Mouse (Mus musculus) kidney, postnatal 0 days (tissue): ENCODE results near the gene Sap25. TPM values are rescaled to one million over a fixed set of nuclear protein-coding genes. Genes with fewer than 3 reads are reported as not detected.
"Not testable (repeated sequence)": the region's sequence is repeated elsewhere in the genome, so short reads cannot be mapped to it uniquely, and the experiment has no call there.

Experiments used
- ATAC-seq: fragments of 200-750 bp; cut with Nextera tagmentation; replicated peaks from 2 replicates; pipeline ENCODE4 v1.8.0; 2017; ENCODE audit warnings: low read depth, moderate number of reproducible peaks, moderate TSS enrichment, moderate library complexity; ENCODE audit not compliant: low FRiP score
- DNase-seq: peaks from one replicate; pipeline ENCODE4 v3.0.0-alpha.2; 2016; ENCODE audit warnings: low spot score
- H3K27ac ChIP-seq: fragments of 300-500 bp; sonication (generic); 2 replicates; pipeline ENCODE4 v1.5.1; 2014; ENCODE audit warnings: mild to moderate bottlenecking
- H3K27me3 ChIP-seq: fragments of 300-500 bp; sonication (generic); 2 replicates; pipeline ENCODE4 v1.6.1; 2014; ENCODE audit warnings: low read length, mixed read lengths; ENCODE audit not compliant: insufficient read depth
- H3K36me3 ChIP-seq: fragments of 300-500 bp; sonication (generic); 2 replicates; pipeline ENCODE4 v1.6.1; 2014; ENCODE audit warnings: low read length, mixed read lengths; ENCODE audit not compliant: insufficient read depth
- H3K4me1 ChIP-seq: fragments of 300-500 bp; sonication (generic); replicated peaks from 2 replicates; pipeline ENCODE4 v1.6.1; 2014; ENCODE audit warnings: antibody characterized with exemption, low read length, mixed read lengths; ENCODE audit not compliant: insufficient read depth
- H3K4me2 ChIP-seq: fragments of 300-500 bp; sonication (generic); 2 replicates; pipeline ENCODE4 v1.6.1; 2014; ENCODE audit warnings: mild to moderate bottlenecking, low read length, moderate library complexity, mixed read lengths
- H3K4me3 ChIP-seq: fragments of 300-500 bp; sonication (generic); replicated peaks from 2 replicates; pipeline ENCODE4 v1.5.1; 2014; ENCODE audit warnings: low read depth, low read length
- H3K9ac ChIP-seq: fragments of 300-500 bp; sonication (generic); 2 replicates; pipeline ENCODE4 v1.6.1; 2014; ENCODE audit warnings: low read depth, low read length
- H3K9me3 ChIP-seq: fragments of 300-500 bp; sonication (generic); replicated peaks from 2 replicates; pipeline ENCODE4 v1.6.1; 2016; ENCODE audit warnings: low read length, inconsistent platforms, mixed read lengths
- CTCF ChIP-seq: IDR thresholded peaks from 2 replicates; pipeline ENCODE4 v1.5.1; 2016; ENCODE audit warnings: antibody characterized with exemption, low read depth, mild to moderate bottlenecking, moderate library complexity
- WGBS: fragments of 180-500 bp; shearing (Covaris S2); extraction: QIAGEN DNeasy Blood & Tissue Kit; methylation state at CpG from one replicate; pipeline ENCODE4 v1.1.7; 2014; 5-methylcytosine and 5-hydroxymethylcytosine counted together
- polyA plus RNA-seq: library from polyadenylated mRNA; unstranded; fragments of >200 nt; fragmentation: Nextera tagmentation; extraction: Ambion mirVana; gene quantifications from 2 replicates; pipeline ENCODE4 v1.2.1, GENCODE M21; 2015

Gene Sap25
- polyA plus RNA-seq, 1 experiment from 2014 or later, result 5.3 TPM

DNA sequence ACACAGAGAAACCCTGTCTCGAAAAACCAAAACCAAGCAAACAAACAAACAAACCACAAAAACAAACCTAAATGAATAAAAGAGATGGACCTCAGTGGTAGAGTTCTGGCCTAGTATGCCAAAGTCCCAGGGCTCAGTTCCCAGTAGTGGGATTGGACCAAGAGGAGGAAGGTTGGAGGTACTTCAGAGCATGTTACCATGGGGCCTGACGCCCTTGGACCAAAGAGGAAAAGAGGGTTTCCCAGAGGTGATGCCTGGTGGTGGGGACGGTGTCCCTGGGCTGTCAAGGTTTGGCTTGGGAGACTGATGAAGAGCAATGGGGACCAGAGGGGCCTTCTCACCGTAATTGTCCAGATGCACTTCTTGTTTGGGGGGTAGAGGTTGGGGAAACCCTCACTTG, 31.1 kb upstream of the Sap25 start:
- H3K36me3 ChIP-seq, result no peaks in the 10 kb centered on the region
- H3K4me1 ChIP-seq, result peaks cover 23% of the 10 kb centered on the region
- H3K27me3 ChIP-seq, result no peaks in the 10 kb centered on the region
- H3K27ac ChIP-seq, result peak overlapping the region; percentile 94; the same call in 1 of the 2 replicates
- no peaks in the 10 kb centered on the region for H3K9me3 ChIP-seq
- ATAC-seq, result no peak
- peak overlapping the region; percentile 56; the same call in 1 of the 2 replicates for H3K9ac ChIP-seq
- peak overlapping the region; percentile 54 for H3K4me2 ChIP-seq
- no peak for DNase-seq
- WGBS, result 54% methylated on average over 4 of the region's 4 CpGs
- TF ChIP-seq CTCF, result no peak
- H3K4me3 ChIP-seq, result peak overlapping the region; percentile 30

DNA sequence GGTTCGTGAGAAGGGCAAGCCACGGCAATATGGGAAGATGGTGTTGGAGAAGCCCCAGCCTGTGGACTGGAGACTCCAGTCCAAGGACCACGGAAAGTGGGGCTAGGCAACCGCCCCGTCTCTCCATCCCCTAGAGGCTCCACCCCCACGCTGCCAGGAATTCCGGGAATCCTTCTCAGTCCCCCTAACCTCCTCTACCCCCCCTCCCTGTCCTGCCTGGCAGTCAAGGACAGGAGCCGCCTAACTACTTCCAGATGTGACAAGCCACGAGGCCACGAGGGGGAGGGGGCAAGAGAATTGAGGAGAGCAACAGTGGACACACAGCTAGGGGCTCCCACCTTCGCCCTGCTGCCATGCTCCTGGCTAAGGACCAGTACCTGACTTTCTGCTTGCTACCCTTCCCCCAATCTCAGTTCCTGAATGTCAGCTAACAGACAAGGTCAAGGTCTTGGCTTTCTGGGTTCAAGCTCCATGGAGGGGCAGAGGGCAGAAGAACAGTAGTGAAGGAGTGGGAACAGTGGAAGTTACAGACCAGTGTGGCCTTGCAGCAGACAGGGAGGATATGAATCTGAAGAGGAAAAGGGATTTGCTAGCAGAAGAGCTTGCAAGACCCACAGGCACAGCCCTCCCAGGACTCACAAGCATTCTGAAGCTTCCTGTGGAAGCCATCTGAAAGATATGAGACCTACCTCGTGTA, 30.4 kb upstream of the Sap25 start:
- 7% methylated on average over 12 of the region's 12 CpGs for WGBS
- peaks cover 23% of the 10 kb centered on the region for H3K4me1 ChIP-seq

DNA sequence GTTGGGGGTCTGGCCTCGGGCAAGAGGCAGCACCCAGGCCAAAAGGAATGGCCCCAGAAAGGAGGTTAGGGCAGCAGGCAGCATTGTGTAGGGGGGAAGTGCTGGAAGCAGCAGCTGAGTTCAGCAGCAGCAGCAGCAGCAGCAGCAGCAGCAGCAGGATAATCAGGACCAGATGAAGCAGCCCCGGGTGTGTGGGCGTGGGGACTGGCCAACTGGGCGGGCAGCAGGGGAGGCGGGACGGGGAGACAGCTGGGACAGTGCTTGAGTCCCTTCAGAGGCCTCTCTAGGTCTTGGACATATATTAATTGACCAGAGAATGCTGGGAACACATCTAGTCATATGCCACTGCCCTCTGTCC, 29.9 kb upstream of the Sap25 start:
- Histone ChIP-seq H3K27ac (peak overlapping the region; percentile 94), H3K36me3 (no peaks in the 10 kb centered on the region), H3K27me3 (no peaks in the 10 kb centered on the region), H3K4me2 (peak overlapping the region; percentile 54), H3K9ac (peak overlapping the region; percentile 56), H3K4me3 (peak overlapping the region; percentile 30), H3K4me1 (peaks cover 23% of the 10 kb centered on the region), H3K9me3 (no peaks in the 10 kb centered on the region)
- WGBS, result 11% methylated on average over 6 of the region's 6 CpGs
- ATAC-seq, result peak; percentile 51; the same call in 1 of the 2 replicates
- no peak for TF ChIP-seq CTCF
- peak; percentile 82 for DNase-seq

More for the DNA sequence above, 30.4 kb upstream of the Sap25 start:
- no peaks in the 10 kb centered on the region for H3K27me3 ChIP-seq
- no peaks in the 10 kb centered on the region for H3K36me3 ChIP-seq
- H3K27ac ChIP-seq, result peak overlapping the region; percentile 94
- no peaks in the 10 kb centered on the region for H3K9me3 ChIP-seq
- ATAC-seq, result peak; percentile 60
- H3K4me3 ChIP-seq, result peak overlapping the region; percentile 30
- H3K9ac ChIP-seq, result peak overlapping the region; percentile 56
- peak; percentile 23; the same call in 1 of the 2 replicates for TF ChIP-seq CTCF
- H3K4me2 ChIP-seq, result peak overlapping the region; percentile 54
- peak; percentile 91 for DNase-seq

DNA sequence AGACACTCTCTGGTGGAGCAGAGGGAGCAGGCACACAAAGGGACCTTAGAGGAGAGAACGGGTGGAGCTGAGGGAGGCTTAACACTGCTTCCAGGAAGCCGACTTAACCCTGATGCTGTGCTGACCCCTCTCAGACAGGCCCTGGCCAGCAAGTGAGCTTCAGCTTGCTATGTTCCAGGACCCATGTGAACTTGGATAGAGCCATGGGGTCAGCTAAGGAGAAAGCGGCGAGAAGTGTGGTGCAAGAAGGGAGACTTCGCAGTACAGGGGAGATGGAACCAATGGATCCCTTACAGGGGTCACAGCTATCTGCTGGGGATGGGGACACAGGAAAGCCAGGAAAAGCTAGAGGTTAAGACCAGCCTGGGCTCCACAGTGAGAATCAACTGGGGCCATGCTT, 28.1 kb upstream of the Sap25 start:
- H3K4me3 ChIP-seq, result no peak overlapping the region
- peaks cover 22% of the 10 kb centered on the region for H3K4me1 ChIP-seq
- H3K36me3 ChIP-seq, result no peaks in the 10 kb centered on the region
- H3K4me2 ChIP-seq, result no peak overlapping the region
- ATAC-seq, result no peak
- 69% methylated on average over 5 of the region's 5 CpGs for WGBS
- no peaks in the 10 kb centered on the region for H3K9me3 ChIP-seq
- TF ChIP-seq CTCF, result no peak
- H3K27me3 ChIP-seq, result no peaks in the 10 kb centered on the region
- peak overlapping the region; percentile 34; the same call in 1 of the 2 replicates for H3K27ac ChIP-seq
- no peak for DNase-seq
- H3K9ac ChIP-seq, result no peak overlapping the region

DNA sequence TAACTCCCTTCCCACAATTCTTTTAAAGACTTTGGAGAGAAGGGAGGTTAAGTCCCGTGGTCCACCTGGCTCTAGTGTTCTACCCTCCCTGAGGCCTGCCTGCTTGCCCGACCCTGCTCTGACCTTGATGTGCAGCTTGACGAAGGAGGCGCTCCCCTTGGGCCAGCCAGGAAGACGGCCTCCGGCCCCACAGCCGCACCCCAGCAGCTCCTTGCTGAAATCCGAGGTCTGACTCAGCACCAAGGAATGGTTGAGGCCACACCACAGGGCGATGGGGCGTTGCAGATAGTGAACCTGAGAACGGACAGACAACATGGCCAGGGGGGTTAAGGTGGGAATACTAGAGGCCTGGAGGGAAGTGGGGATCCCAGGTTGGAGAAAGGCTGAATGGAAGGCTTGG, 27.6 kb upstream of the Sap25 start, which contains the start of gene Pcolce:
Gene Pcolce, minus strand, starts transcription at position 235 of the 400 bp plus-strand sequence.
- Histone ChIP-seq H3K4me3 (no peak within 1 kb of the TSS), H3K9ac (0 out of 2 replicates have a peak within 1 kb of the TSS, but pooled peaks have one; percentile 18), H3K4me1 (peaks cover 18% of the 10 kb centered on the region), H3K27ac (peak within 1 kb of the TSS; percentile 34; the same call in 1 of the 2 replicates), H3K4me2 (no peak within 1 kb of the TSS), H3K36me3 (no peaks in the 10 kb centered on the region), H3K9me3 (no peaks in the 10 kb centered on the region), H3K27me3 (no peaks in the 10 kb centered on the region)
- TF ChIP-seq CTCF, result no peak
- DNase-seq, result peak; percentile 27
- ATAC-seq, result 0 out of 2 replicates have a peak, but pooled peaks have one; percentile 33
- WGBS, result 29% methylated on average over 11 of the region's 11 CpGs

DNA sequence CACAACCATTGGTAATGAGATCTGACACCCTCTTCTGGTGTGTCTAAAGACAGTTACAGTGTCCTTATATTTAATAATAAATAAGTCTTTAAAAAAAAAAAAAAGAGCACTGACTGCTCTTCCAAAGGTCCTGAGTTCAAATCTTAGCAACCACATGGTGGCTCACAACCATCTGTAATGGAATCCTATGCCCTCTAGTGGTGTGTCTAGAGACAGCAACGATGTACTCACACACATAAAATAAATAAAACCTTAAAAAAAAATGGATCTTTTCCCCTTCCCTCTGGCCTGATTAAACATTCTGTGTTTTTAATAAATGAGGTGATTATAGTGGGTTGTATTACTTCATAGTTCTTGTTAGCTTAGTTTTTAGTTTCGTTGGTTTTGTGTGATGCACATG, 26.2 kb upstream of the Sap25 start:
- H3K36me3 ChIP-seq, H3K27ac ChIP-seq, ATAC-seq, H3K9me3 ChIP-seq, H3K9ac ChIP-seq, H3K4me3 ChIP-seq, DNase-seq, H3K27me3 ChIP-seq, H3K4me2 ChIP-seq: not testable (repeated sequence)
- 93% methylated on average over 2 of the region's 2 CpGs for WGBS
- H3K4me1 ChIP-seq, result peaks cover 15% of the 10 kb centered on the region
- 0 out of 2 replicates have a peak, but pooled peaks have one; percentile 28 for TF ChIP-seq CTCF
